Mouse (Mus musculus) heart, postnatal 14 days (tissue): ENCODE data around the gene Pcca. TPM values are rescaled to one million over a fixed set of nuclear protein-coding genes. Genes with fewer than 3 reads are reported as not detected.

ENCODE experiments used
- DNase-seq, 2 experiments: peaks; one replicate each; pipeline ENCODE4 v3.0.0; 2021 to 2022
- intact Hi-C: fragments of 180-260 bp; cut with DNase I; formaldehyde crosslinking; loops from one replicate; pipeline ENCODE4 v1.15.1; 2025
- long read RNA-seq, 2 experiments: library from polyadenylated mRNA; stranded (forward); transcript quantifications; one replicate each; pipeline ENCODE4 v2.0.0; 2021
- total RNA-seq, 2 experiments: library from RNA; stranded (reverse); gene quantifications; 2 replicates each; pipeline ENCODE4 v1.2.3; 2021

Gene Pcca
- total RNA-seq: 10 to 100 TPM; 58.6 to 63.4 TPM
- long read RNA-seq, experiment 1, transcript Pcca-201 (24 exons, 2,592 nt): major isoform, 62 of 69 reads
- long read RNA-seq, experiment 1, partial matches to known transcripts: 3 of 69 reads
- long read RNA-seq, experiment 1, other reads (novel, unspliced or antisense): 3 of 69 reads
- long read RNA-seq, experiment 2, transcript Pcca-201 (24 exons, 2,592 nt): major isoform, 53 of 65 reads
- long read RNA-seq, experiment 2, partial matches to known transcripts: 5 of 65 reads
- long read RNA-seq, experiment 2, other reads (novel, unspliced or antisense): 7 of 65 reads

DNA sequence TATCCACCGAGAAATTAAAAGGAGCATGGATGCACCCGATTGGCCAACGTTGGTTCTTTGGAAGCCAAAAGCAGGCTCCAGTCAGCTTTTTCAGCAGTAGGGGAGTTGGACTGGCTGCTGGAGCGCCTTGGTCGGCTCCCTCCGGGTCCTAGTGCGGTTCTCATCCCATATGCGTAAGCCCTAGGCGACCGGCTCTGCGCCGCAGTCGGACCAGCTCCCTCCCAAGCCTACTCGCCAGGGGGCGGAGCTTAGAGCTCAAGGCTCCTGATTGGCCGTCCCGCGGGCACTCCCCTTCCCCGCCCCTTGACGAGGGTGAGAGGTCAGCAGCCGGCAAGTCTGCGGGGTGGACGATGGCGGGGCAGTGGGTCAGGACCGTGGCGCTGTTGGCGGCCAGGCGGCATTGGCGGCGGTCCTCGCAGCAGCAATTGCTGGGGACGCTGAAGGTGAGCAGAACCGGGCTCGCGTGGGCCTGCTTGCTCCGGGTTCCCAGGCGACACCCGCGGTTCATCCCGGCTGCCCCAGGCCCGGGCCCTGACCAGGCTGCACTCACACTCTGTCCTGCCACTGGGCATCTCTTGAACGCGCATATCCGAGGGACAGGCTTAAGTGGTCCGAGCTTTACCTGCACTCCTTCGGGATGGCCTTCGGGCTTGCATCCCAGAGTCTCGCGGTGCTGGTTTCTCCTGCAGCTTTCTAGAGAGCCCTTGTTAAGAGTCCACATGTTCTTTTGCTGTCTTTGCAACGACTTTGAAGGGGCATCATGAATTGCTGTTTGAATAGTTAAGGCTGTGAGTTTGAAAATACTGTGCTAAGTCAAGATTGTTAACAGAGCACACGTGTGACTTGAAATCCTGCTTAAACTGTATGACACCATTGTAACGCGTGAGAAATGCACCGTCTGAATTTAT lies at the start of gene Pcca:
TSS of gene Pcca (plus strand) at position 308 of the 908 bp plus-strand sequence.
- intact Hi-C loops: no loop called here
- DNase-seq: peak; percentile 96 to 97

DNA sequence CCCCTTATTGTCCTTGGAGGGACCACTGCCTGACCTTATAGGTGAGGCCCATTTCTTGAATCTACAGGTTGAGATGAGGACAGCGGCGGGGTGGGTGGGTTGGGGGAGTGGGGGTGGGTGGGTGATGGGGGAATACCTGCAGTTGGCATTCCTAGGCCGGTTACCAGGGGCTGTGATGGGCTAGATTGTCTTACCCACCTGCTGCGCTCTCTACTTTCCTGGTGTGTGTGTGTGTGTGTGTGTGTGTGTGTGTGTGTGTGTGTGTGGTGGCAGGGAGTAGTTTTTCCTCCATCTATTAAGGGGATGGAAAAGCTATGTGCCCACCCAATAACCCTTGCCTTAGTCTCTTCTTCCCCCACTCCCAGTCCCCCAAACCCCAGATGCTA lies 49.7 kb upstream of the Pcca start:
- DNase-seq: no peak
- intact Hi-C loops: loop anchor here (10.0 kb wide), 2 partner anchors 260 to 500 kb away; partner anchors contain the start of gene Tmtc4

DNA sequence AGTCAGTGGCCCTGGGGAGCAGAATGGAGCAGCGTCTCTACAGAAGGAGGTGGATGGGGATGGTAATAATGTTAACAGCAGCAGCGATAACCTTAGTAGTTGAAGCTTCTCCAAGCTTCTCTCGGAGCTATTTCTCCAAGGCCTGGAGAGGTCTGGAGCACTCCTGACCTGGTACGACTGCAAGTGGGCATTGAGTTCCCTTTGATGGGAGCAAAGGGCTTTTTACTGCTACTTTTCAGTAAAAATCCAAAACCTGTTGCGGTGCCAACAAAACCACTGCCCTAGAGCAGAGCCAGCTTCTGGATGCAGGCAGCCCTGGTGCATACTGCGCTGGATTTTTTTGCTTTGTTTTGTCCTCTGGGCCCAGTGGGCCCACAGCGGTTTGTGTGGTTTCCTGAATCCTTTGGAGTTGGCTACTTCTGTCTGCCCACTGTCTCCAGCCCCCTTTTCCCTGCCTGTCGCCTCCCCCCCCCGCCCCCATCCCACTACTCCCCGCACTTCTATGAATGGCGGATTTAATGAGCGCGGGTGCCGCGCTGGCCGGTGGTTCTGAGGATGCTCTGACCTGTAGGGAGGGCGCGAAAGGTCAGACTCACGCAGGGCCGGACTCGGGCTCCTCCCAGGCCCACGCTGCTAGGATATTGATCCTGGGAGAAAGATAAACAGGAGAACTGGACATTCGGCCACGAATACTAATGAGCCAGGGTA lies 49.1 kb upstream of the Pcca start:
- DNase-seq: no peak
- intact Hi-C loops: loop anchor here (10.0 kb wide), 2 partner anchors 260 to 500 kb away; partner anchors contain the start of gene Tmtc4

DNA sequence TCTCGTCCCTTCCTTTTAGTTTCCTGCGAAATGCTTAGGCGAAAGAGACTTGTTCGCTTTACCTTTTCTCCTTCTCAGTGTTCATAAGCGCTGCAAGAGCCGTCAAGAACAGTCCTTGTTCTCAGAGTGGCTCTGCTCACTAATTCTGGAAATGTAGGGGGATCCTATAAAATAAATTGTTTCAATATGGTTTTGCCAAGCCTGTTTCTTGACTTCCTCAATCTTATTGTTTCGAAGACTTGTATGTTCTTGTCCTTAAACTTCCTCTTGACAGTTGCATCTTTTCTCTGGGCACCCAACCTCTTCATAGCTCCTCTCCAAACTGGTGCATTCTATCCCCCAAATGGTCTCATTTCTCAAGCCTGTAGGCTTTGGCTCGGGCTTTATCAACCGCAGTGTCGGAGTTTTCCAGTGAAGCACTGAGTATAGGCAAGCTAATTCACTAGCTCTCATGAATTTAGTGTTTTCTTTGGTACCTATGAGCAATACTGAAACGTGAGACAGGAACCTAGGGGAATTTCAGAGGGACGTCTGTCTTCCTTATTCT lies 48.4 kb upstream of the Pcca start:
- intact Hi-C loops: loop anchor here (10.0 kb wide), 2 partner anchors 261 to 499 kb away; partner anchors contain the start of gene Tmtc4
- no peak for DNase-seq

DNA sequence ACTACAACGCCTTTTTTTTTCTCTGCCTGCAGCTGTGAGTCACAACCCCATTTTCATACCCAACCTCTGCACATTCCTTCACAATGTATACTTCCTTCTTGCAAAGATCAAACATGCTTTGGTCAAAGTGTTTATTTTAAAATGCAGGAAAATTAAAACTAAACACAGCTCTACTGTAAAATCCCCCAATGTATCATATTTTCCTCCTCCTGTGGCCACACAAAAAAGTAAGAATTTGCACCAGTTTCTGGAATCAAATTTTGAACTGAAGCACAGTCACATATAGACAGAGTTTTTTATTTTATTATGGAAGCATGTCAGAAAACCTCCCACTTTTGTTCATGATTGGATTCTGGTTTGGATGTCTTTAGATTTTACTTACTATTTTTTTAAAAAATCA lies 47.5 kb upstream of the Pcca start:
- intact Hi-C loops: loop anchor here (10.0 kb wide), 2 partner anchors 262 to 498 kb away; partner anchors contain the start of gene Tmtc4
- DNase-seq: no peak

DNA sequence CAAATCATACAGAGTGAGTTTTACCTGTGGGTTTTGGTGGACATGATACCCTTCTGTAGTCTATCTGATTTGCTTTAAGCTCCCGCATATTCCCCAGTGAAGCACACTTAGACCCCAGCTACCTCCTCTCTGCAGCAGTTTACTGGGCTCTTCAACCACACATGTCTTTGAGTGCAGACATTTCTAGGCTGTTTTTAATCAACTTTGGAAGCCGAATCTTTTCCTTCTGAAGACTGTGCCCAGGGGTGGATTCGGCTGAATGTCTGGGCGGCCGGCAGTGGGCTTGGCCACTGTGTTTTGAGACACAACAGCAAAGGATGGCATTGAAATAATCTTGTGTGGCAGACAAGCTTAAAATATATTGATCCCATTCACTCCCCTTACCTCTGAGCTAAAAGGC lies 46.8 kb upstream of the Pcca start:
- intact Hi-C loops: loop anchor here (10.0 kb wide), 2 partner anchors 263 to 497 kb away; partner anchors contain the start of gene Tmtc4
- DNase-seq: no peak

DNA sequence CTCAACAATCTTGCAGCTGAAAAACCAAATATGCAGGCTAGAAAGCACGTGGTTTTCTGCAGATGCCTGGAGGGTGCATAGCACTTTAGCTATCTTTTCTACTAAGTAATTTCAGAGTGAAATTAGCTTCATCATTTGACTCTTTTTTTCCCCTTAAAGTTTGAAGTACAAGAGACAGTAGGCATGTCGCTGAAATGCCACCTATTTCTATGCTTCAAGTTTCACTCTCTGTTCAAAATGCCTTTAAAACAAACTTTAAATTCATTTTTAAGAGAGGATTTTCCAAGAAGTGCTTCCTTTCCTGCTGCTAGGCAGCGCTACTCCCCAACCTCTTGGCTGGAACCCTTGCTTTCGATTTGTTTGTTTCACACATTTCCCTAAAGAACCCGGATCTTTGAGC lies 45.1 kb upstream of the Pcca start:
- intact Hi-C loops: loop anchor here (10.0 kb wide), 2 partner anchors 264 to 496 kb away; partner anchors contain the start of gene Tmtc4

DNA sequence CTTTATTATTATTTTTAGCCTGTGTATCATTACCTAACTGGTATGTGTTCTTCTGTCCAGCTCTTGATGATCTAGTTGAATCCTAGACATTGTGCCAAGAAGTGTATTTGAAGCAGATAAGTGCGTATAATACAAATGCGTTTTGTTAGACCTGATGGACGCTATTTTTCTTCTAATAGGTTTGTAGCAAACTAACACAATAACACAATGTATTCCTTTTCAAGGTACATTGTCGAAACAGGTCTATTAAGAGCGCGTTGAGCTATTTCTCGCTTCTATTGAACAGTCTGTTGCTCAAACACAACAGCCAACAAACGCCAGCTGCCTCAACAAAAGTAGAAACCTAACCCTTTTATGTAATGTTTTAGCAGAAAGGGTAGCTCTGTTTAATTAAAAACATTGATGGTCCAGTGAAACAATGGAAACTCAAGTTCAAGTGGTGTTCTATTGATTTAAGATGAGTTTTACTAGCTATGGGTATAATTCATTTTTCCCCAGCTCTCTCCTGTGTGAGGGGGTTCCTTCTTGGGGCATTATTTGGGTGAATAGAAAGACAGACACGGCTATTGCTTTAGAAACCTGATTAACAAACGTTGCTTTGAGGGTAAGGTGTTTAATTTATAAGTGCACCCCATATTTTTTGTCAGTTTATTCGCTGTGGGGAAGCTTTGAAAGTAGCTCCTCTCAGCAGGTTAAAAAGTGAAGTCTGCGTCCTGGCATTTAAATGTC lies 44.3 kb upstream of the Pcca start:
- no peak for DNase-seq
- intact Hi-C loops: loop anchor here (2.0 to 10.0 kb wide), 3 partner anchors 13 to 495 kb away; partner anchors contain the start of gene Tmtc4

More for the DNA sequence above, 45.1 kb upstream of the Pcca start:
- no peak for DNase-seq

DNA sequence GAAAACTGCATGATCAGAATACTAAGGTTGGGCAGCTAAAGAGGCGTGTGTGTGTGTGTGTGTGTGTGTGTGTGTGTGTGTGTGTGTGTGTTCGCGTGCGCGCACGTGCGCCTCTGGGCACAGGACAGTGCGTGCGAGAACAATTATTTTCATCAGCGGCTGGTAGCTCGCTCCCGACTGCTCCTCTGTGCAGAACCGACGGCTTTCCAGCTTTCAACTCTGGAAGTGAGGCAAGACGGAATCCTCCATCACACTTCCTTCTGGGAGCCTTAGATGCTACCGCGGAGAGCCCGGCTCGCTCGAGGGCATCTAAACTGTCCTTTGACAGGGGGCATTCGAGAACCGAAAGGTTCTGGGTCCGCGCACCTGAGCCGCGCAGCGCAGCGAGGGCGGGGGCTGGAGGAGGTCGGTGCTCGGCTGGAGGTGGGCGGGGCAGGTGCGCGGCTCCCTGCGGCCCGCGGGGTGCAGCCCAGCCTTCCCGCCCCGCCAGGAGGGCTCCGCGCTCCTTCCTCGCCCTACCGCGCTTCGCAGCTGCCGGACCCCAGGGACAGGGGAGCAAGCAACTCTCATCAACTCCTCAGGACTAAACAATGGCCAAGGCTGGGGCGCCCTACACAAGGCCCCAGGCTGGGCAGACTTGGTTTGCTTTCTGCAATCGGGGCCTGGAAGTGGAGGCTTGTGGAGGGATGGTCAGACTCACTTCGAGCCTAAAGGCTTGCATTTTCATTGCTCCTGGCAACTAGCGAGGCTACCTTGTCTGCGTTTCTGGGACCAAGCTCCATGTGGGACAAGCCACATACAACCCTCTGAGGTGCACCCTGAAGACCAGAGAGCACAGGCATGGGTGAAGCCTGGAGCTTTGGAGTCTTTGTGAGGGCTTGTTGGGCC lies 43.4 kb upstream of the Pcca start, which contains the start of gene Gm10837:
TSS of gene Gm10837 (plus strand) at position 146 of the 888 bp plus-strand sequence.
- intact Hi-C loops: loop anchor here (2.0 kb wide), 1 partner anchor 14 kb away; no protein-coding TSS in a partner anchor
- DNase-seq: no peak

DNA sequence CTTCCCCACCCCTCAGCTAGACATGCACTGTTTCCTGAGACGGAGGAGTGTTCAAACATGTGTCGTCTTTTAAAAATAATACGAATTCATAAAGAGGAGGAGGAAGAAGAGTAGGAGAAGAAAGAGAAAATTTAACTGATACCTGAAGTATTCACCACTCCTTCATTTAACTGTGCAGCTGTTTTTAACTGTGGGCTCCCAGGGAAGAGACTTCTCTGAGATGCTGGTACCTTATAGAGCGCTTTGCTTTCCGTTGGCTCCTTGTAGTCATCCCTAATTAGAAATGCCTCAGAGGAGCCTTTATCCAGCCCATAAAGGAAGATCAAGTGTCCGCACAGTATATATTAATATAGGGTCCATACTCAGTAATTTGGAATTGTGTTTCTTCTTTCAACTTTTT lies 42.6 kb upstream of the Pcca start:
- no peak for DNase-seq
- intact Hi-C loops: loop anchor here (2.0 kb wide), 1 partner anchor 15 kb away; no protein-coding TSS in a partner anchor

DNA sequence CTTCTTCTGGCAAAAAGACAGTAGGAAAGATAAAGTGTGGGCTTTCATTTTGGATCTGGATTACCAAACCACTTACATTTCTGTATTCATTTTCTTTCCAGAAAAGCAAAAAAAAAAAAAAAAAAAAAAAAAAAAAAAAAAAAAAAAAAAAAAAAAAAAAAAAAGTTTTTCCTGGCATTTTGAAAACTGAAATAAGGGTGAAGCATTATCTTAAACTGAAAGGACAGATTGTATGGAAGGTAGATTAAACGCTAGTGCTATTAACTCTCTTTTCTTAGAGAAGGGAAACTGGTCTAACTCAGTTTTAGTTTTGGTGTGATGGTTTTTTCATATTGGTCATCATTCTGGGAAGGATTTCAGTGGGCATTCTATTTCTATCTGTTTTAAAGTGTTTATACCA lies 42.1 kb upstream of the Pcca start:
- DNase-seq: no peak
- intact Hi-C loops: no loop called here

DNA sequence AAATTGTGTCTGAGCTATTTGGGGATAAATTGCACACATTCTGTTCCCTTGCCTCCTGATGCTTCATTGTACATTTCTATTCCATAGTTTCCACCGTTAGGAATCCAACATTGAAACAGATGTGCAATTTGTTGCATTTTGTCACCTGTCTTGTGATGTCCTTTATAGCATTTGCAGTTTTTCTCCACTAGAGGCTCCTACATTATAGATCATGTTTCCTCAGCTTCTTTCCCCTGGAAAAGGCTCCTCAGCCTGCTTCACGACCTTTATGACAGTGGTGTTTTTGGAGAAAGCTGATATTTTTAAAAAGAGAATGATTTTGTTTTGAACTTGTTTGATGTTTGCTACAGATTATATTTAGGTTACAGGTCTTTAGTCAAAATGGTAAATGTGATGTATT lies 25.1 kb upstream of the Pcca start:
- intact Hi-C loops: no loop called here
- DNase-seq: no peak

DNA sequence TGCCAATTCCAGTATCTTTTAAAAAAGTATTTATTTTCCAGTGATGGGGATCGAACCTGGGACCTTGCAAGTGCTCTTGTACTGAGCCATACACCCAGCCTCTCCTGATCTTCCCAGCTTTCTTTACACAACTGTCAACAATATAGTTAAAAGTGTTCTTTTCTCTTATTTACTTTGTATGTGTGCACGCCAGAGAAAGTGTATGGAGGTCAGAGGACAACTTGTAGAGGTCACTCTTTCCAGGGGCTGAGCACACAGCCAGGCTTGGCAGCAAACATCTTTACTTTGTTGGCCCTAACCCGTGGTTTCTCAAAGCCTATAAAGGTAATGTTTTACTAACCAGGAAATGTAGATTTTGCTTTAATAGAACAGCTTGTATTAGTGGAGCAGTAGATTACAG lies 22.6 kb upstream of the Pcca start:
- intact Hi-C loops: loop anchor here (5.0 kb wide), 2 partner anchors 126 to 366 kb away; no protein-coding TSS in a partner anchor
- DNase-seq: no peak

DNA sequence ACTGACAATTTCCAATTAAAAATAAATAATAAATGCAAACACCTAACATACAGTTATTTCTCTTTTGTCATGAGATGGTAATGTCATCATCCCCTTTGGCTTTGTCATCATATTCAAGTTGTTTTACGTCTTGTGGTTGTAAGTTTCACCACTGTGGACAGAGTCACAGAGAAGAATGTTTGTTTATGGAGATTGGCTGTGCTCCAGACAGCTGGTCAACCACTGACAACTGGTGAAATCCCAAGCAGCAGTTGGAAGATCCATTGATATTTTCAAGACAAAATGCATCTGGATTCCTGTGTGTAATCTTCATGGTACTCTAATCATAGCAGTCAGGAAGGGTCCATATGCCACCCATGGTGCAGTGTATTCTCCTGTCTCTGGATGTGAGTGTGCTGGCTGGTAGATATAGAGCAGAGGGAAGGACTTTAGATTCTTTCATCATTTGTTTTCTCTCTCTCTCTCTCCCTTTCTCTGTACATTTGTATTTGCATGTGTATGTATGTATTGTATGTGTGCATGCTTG lies 20.6 kb upstream of the Pcca start:
- DNase-seq: no peak
- intact Hi-C loops: loop anchor here (2.0 to 5.0 kb wide), 3 partner anchors 15 to 364 kb away; no protein-coding TSS in a partner anchor

DNA sequence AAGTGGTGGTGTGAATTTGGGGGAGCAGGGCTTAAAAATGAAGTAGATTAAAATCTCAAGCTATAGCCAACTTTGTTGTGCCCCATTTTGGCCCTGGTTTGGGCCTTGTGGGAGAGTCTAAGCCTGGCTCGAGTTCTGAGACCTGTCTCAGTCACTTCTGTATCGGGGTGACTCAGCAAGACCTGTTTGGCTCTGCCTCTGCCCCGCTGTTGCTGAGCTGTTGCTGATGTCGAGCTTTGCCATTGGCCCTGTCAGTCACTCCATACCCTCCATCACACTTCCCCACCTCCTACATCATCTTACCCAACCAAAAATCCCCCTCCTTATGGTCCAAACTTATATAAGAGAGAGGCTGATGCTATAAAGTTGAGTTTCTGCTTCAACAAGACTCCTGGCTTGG lies 5.6 kb upstream of the Pcca start:
- intact Hi-C loops: loop anchor here (2.0 kb wide), 1 partner anchor 16 kb away; no protein-coding TSS in a partner anchor
- DNase-seq: no peak

DNA sequence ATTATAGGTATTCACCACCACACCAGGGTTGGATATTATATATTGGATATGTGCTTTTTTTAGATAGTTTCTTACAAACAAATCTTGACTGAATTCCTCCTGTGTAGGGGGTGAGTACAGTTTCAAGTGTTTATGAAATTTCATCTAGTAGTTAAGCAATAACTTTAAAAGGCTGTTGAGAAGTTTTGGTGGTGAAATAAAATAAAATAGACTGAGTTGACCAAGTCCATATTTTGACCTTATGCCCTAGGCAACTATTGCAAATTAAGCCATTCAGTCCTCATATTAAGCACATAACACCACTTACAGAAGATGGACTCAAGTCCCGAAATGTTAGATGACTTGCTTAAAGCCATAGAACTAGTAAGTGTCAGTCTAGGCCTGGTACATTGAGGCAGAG lies 1.9 kb downstream of the Pcca start:
- no peak for DNase-seq
- intact Hi-C loops: no loop called here

DNA sequence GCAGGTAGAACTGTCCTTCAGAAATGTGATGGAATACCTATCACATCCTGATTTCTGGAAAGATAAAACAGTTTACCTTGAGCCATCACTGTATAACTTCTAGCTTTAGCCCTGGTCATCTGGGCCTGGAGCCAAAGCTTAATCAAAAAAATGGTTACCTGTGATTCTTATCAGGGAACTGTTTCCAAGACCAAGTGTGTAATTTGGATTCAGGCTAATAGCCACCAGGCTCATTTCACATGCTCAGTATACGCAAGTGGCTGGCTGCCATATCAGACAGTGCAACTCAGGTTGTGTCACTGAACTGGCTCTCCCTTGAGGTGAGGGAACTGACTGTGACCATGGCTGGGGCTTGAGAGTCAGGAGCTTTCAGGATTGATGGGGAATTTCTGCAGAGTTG lies 14.3 kb downstream of the Pcca start:
- DNase-seq: no peak
- intact Hi-C loops: no loop called here

DNA sequence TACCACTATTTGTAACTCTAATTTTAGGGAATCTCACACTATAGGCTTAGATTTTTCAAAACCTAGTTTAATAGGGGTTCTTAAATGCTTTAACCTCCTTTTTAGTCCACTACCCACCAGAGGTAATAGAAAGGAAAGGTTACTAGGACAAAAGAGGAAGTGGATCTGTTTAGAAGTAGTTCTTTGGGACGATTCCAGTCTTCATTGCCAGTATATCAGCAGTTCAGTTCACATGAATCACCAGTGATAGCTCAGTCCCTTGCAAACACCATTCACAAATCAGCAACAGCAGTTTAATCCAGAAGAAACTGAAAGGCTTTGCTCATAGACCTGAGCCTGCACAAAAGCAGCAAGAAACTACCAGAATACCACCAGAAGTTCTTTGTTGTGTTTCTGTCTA lies 14.8 kb downstream of the Pcca start:
- no peak for DNase-seq
- intact Hi-C loops: no loop called here
